Mouse (Mus musculus) myocyte (in vitro differentiated cells): ENCODE data around the gene Srpr.

Source experiments
- CEBPB ChIP-seq: IDR thresholded peaks from 2 replicates; pipeline ENCODE4 v1.6.1; 2011; ENCODE audit warnings: mild to moderate bottlenecking, moderate library complexity; ENCODE audit not compliant: poor library complexity, insufficient read depth, severe bottlenecking
- E2F4 ChIP-seq: IDR thresholded peaks from one replicate; pipeline ENCODE4 v1.6.1; 2011; ENCODE audit warnings: mild to moderate bottlenecking, control low read depth, moderate library complexity; ENCODE audit not compliant: insufficient read depth
- MAX ChIP-seq: IDR thresholded peaks from one replicate; pipeline ENCODE4 v1.6.1; 2011; ENCODE audit warnings: low read depth, mild to moderate bottlenecking, control low read depth
- MYOG ChIP-seq, 3 experiments: IDR thresholded peaks; one replicate each; pipeline ENCODE4 v1.6.1; 2011; ENCODE audit warnings: control low read depth in 2 of 3, low read depth in 2 of 3, mild to moderate bottlenecking in 2 of 3; ENCODE audit not compliant: insufficient read length in 2 of 3, control insufficient read depth in 1 of 3, insufficient read depth in 1 of 3
- POLR2A ChIP-seq: IDR thresholded peaks from one replicate; pipeline ENCODE4 v1.6.1; 2011; ENCODE audit warnings: low read depth, mild to moderate bottlenecking, control low read depth, moderate library complexity; ENCODE audit not compliant: insufficient read length
- REST ChIP-seq: IDR thresholded peaks from one replicate; pipeline ENCODE4 v1.6.1; 2011; ENCODE audit warnings: mild to moderate bottlenecking, control low read depth, moderate library complexity; ENCODE audit not compliant: insufficient read depth, insufficient read length
- TCF12 ChIP-seq: IDR thresholded peaks from one replicate; pipeline ENCODE4 v1.6.1; 2011; ENCODE audit warnings: mild to moderate bottlenecking, control low read depth; ENCODE audit not compliant: poor library complexity, insufficient read depth, severe bottlenecking
- USF1 ChIP-seq: IDR thresholded peaks from one replicate; pipeline ENCODE4 v1.6.1; 2011; ENCODE audit warnings: low read depth, mild to moderate bottlenecking, control low read depth, moderate library complexity

GRCm38 (mm10) chr9:35166798-35167635 is 33.0 kb upstream of the Srpr start:
- TF ChIP-seq TCF12 (no peak), POLR2A (no peak), CEBPB (no peak), E2F4 (no peak), MAX (no peak), USF1 (no peak), MYOG (IDR thresholded peaks at IDR 0.05; ENCODE audit: control insufficient read depth in 1 of 3, insufficient read depth in 1 of 3, insufficient read length in 2 of 3, low read depth in 2 of 3) (no peak), REST (no peak)
